Mouse (Mus musculus): ENCODE data around the gene Card6. TPM values are rescaled to one million over a fixed set of nuclear protein-coding genes. Genes with fewer than 3 reads are reported as not detected.

Gene Card6
- total and polyA plus RNA-seq, 3 experiments = 0.08 to 0.13 TPM; not detected in 1

DNA sequence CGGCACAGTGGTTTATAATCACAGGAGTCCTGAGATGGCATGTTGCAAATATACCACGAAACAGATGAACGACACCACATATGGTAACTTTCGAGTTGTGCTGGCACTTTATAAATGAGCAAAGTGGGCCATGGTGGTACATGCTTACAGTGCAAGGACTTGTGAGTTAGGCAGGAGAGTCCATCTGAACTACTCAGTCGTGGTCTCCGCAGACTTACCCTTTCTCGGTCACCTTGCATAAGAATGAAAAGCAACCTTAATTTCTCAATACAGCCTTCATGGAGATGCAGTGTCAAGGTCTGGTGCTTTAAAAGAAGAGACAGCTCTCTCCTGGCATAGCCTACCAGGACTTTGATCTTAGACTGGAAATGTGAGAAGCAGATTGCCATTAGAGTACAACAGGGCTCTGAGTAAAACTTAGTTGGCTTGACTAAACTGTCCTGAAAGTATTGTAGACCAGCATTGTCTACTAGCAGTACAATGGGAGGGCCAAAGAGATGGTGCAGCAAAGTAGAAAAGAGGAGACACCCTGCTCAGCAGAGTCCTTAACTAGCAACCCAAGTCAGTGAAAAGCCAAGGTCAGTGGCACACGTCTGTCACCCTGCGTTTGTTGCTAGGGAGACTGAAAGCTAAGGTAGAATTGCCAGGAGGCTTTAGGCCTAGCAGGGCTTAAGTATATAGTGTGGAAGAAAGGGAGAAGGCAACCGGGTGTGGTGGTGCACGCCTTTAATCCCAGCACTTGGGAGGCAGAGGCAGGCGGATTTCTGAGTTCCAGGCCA, 13.4 kb upstream of the Card6 start:
- Histone ChIP-seq H3K4me1 (ENCODE audit: control insufficient read depth in 1 of 2, insufficient read depth in 2 of 2, low read length in 2 of 2) (peaks cover 2 to 6% of the 10 kb centered on the region in 2 experiments; a peak in 2 of 4 replicates), H3K9ac (ENCODE audit: control insufficient read depth, low read depth, low read length, poor library complexity, severe bottlenecking) (no peak overlapping the region), H3K79me2 (ENCODE audit: control insufficient read depth, insufficient read depth, low read length, poor library complexity) (peaks cover 32% of the 10 kb centered on the region), H3K36me3 (ENCODE audit: control insufficient read depth in 1 of 2, insufficient read depth in 2 of 2, low read length in 2 of 2) (peaks cover 25 to 35% of the 10 kb centered on the region in 2 experiments), H3K9me3 (replicated peaks; ENCODE audit: insufficient read depth, low read length) (no peaks in the 10 kb centered on the region), H3K27ac (ENCODE audit: control insufficient read depth, low read depth, low read length) (peak overlapping the region; percentile 11), H3K4me3 (ENCODE audit: control insufficient read depth in 1 of 2, insufficient read depth in 1 of 2, low read depth in 2 of 2, low read length in 2 of 2) (no peak overlapping the region), H3K27me3 (ENCODE audit: control insufficient read depth in 1 of 2, insufficient read depth in 2 of 2, low read length in 2 of 2) (no peaks in the 10 kb centered on the region)
- TF ChIP-seq SIN3A (IDR thresholded peaks at IDR 0.05; ENCODE audit: low read length) (0 out of 2 replicates have a peak, but pooled peaks have one; percentile 4), EP300 (IDR thresholded peaks at IDR 0.05; ENCODE audit: low read depth in 1 of 2, low read length in 2 of 2) (no peak), ZKSCAN1 (IDR thresholded peaks at IDR 0.05; ENCODE audit: low read depth, low read length) (no peak), POLR2AphosphoS5 (IDR thresholded peaks at IDR 0.05; ENCODE audit: borderline replicate concordance, low read depth, low read length) (peak; percentile 59; the same call in 1 of the 2 replicates), POLR2AphosphoS2 (IDR thresholded peaks at IDR 0.05; ENCODE audit: low read length) (peak; percentile 89), GATA1 (IDR thresholded peaks at IDR 0.05; ENCODE audit: low read depth, low read length) (no peak), RCOR1 (IDR thresholded peaks at IDR 0.05; ENCODE audit: low read depth, low read length) (no peak), POLR2A (IDR thresholded peaks at IDR 0.05; ENCODE audit: control insufficient read depth in 1 of 2, insufficient read depth in 1 of 2, low read depth in 1 of 2, low read length in 2 of 2, poor library complexity in 1 of 2) (peak in 1 of 2 experiments; percentile 61; a peak in 1 of 4 replicates), ZMIZ1 (IDR thresholded peaks at IDR 0.05; ENCODE audit: low read depth, low read length) (peak; percentile 69; the same call in 1 of the 2 replicates), NELFE (IDR thresholded peaks at IDR 0.05; ENCODE audit: low read depth, low read length) (no peak), ZC3H11A (IDR thresholded peaks at IDR 0.05; ENCODE audit: low read depth, low read length) (no peak)
- DNase-seq (ENCODE audit: low read depth, low spot score) = peak; percentile 45

DNA sequence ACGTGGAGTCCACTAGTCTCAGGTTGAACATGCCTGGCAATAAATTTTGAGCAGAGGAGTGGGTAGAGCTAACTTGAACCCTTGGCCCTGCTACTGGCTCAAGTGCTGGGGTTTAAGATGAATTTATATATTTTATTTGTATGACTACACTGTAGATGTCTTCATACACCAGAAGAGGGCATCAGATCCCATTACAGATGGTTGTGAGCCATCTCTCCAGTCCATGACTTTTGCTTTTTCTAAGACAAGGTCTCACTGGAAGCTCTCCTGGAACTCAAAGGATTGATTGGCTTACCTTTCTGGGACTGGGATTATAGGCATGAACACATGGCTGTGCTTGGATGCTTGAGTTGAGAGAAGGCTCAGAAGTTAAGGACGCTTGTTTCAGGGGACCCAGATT, 11.4 kb upstream of the Card6 start:
- no peaks in the 10 kb centered on the region for H3K27me3 ChIP-seq (ENCODE audit: control insufficient read depth in 1 of 2, insufficient read depth in 2 of 2, low read length in 2 of 2)
- TF ChIP-seq TBP (IDR thresholded peaks at IDR 0.05; ENCODE audit: low read depth, low read length) (no peak), EP300 (IDR thresholded peaks at IDR 0.05; ENCODE audit: low read depth in 1 of 2, low read length in 2 of 2) (no peak), RAD21 (IDR thresholded peaks at IDR 0.05; ENCODE audit: low read depth, low read length) (no peak; the same call in 1 of the 2 replicates), BHLHE40 (IDR thresholded peaks at IDR 0.05; ENCODE audit: borderline replicate concordance, low read depth, low read length) (no peak), POLR2A (IDR thresholded peaks at IDR 0.05; ENCODE audit: control insufficient read depth in 1 of 2, insufficient read depth in 1 of 2, low read depth in 1 of 2, low read length in 2 of 2, poor library complexity in 1 of 2) (peak in 1 of 2 experiments; percentile 62; a peak in 2 of 4 replicates), GATA1 (IDR thresholded peaks at IDR 0.05; ENCODE audit: low read depth, low read length) (no peak), SMC3 (IDR thresholded peaks at IDR 0.05; ENCODE audit: low read depth, low read length) (no peak), CTCF (IDR thresholded peaks at IDR 0.05 in 2 of 3, conservative IDR thresholded peaks at IDR 0.05 in 1 of 3; ENCODE audit: control insufficient read depth in 1 of 3, insufficient read depth in 1 of 3, low read depth in 2 of 3, low read length in 3 of 3, poor library complexity in 1 of 3, severe bottlenecking in 1 of 3) (peak in 2 of 3 experiments; percentile 8 to 17; a peak in 1 of 6 replicates), CHD2 (IDR thresholded peaks at IDR 0.05; ENCODE audit: low read length) (no peak)
- peaks cover 2 to 9% of the 10 kb centered on the region in 2 experiments; a peak in 3 of 4 replicates for H3K4me1 ChIP-seq (ENCODE audit: control insufficient read depth in 1 of 2, insufficient read depth in 2 of 2, low read length in 2 of 2)
- peak; percentile 48 for DNase-seq (ENCODE audit: low read depth, low spot score)
- peak overlapping the region; percentile 27; the same call in 1 of the 2 replicates for H3K27ac ChIP-seq (ENCODE audit: control insufficient read depth, low read depth, low read length)
- H3K4me3 ChIP-seq (ENCODE audit: control insufficient read depth in 1 of 2, insufficient read depth in 1 of 2, low read depth in 2 of 2, low read length in 2 of 2) = no peak overlapping the region
- H3K9me3 ChIP-seq (replicated peaks; ENCODE audit: insufficient read depth, low read length) = no peaks in the 10 kb centered on the region
- H3K9ac ChIP-seq (ENCODE audit: control insufficient read depth, low read depth, low read length, poor library complexity, severe bottlenecking) = 0 out of 2 replicates have a peak overlapping the region, but pooled peaks have one; percentile 96
- H3K79me2 ChIP-seq (ENCODE audit: control insufficient read depth, insufficient read depth, low read length, poor library complexity) = peaks cover 36% of the 10 kb centered on the region
- H3K36me3 ChIP-seq (ENCODE audit: control insufficient read depth in 1 of 2, insufficient read depth in 2 of 2, low read length in 2 of 2) = peaks cover 25 to 34% of the 10 kb centered on the region in 2 experiments

Measured in MEL (cell line).